Mouse (Mus musculus): Measurements from ENCODE around the gene Pard3.
A peak's percentile ranks its signal among the peaks of the same experiment; 100 is the strongest.

Pard3 gene

DNA sequence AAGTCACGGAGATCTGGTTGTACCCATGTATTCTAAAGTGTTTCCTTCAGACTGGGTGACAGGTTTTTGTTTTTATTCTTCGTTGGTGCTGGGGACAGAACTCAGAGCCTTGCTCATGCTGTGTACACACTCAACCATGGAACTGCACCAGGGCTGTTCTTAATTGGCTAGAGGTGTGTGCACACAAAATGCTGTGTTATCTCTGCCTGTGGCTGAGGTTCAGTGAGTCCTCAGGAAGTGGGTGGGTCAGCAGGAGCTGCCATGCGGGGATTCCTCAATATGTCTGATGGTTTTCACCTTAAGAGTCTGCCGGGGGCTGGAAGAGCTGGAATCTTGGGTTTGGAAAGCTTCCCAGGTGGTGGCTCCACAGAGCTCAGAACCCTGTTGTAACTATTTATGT, 80.9 kb downstream of the Pard3 start:
- no peak for TF ChIP-seq GATA4 (IDR thresholded peaks at IDR 0.05; ENCODE audit: insufficient replicate concordance, low read length)

DNA sequence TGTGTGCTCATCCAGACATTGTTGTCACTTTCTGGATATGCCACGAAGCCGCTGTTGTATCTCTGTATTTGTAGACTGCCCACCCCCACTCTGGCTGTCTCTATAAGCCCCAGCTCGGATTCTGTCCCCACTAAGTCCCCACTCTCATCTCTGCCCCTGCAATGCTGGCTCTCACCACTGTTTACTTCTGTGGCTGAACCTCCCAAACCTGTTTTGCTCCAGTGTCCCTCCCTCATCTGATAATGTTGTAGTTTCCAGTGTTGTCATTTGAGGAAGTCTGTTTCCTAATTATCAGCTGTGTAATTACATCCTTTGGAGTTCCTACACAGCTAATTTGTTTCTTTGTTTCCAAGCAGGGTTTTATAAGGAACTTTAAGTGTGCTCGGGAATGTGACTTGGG, 81.4 kb downstream of the Pard3 start:
- TF ChIP-seq GATA4 (IDR thresholded peaks at IDR 0.05; ENCODE audit: insufficient replicate concordance, low read length), result no peak

DNA sequence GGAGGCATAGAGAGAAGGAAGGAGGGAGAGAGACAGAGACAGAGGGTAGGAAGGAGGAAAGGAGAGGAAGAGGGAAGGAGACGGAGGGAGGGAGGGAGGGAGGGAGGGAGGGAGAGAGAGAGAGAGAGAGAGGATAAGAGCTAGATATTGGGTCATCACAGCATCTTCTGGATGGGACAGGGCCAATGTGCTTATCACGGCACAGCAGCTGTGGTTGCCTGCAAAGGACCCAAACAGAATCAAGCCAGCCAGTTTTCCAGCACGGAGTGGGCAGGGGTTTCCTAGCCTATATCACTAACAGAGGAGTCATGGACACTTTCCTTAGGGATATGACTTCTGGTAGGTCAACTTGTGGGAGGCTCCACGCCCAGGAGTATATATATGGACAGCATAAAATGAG, 82.4 kb downstream of the Pard3 start:
- no peak for TF ChIP-seq GATA4 (IDR thresholded peaks at IDR 0.05; ENCODE audit: insufficient replicate concordance, low read length)

DNA sequence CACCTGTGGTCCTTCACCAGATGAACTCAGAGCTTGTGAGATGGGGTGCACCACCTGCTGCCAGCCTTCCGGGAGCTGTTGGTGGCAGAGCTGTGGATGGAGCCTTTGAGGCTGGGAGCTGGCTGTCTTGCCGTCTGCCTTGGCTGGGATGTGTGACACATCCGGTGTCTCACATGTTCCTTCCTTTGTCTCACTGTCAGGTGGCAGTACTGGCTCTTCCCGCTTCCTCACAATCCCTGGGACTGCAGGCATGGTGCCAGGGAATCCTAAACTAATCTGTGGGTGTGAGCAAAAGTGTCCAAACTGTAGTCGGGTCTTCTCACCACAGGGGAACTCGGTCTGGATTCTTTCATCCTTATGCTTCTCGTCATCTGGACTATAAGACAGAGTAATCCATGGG, 85.1 kb downstream of the Pard3 start:
- no peak for TF ChIP-seq GATA4 (IDR thresholded peaks at IDR 0.05; ENCODE audit: insufficient replicate concordance, low read length)

DNA sequence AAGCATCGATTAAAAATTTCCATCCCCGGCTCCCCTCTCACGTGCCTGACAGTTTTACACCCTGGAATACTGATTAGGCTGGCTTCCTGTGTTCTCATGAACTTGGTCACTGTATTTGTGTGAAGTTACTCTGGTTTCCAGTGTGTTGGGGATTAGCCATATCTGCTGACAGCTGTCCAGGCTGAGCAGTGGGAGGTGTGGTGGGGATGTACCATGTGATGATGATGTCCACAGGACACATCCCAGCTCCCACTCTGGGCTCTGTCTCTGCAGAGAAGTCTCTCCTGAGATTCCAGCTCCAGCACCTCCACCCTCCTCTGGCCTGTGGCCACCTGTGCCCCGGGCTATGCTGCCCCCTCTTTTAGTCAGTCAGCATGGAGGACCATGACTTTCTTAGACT, 87.0 kb downstream of the Pard3 start:
- no peak for TF ChIP-seq GATA4 (IDR thresholded peaks at IDR 0.05; ENCODE audit: insufficient replicate concordance, low read length)

- no peak for TF ChIP-seq GATA4 (IDR thresholded peaks at IDR 0.05; ENCODE audit: insufficient replicate concordance, low read length)
Observed at GRCm38 (mm10) chr8:127151706-127152105, 88.0 kb downstream of the Pard3 start.

DNA sequence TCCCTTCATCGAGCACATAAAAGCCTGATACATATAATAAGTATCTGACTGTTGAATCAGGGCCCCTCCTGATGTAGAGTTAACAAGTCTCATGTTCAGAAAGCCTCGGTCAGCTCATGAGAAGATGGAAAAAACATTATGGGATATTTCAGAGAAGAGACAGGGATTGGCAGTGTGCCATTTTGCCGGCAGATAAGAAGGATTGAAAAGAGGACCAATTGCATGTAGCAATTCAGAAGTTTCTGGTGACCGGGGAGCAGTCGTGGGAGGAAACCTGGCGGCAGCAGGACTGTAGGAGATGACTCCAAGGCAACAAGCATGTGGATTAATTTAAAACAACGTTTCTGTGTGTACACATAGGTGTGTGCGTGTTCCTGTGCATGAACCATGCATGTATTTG, 93.4 kb downstream of the Pard3 start:
- TF ChIP-seq GATA4 (IDR thresholded peaks at IDR 0.05; ENCODE audit: insufficient replicate concordance, low read length), result peak; percentile 19; the same call in 1 of the 2 replicates

DNA sequence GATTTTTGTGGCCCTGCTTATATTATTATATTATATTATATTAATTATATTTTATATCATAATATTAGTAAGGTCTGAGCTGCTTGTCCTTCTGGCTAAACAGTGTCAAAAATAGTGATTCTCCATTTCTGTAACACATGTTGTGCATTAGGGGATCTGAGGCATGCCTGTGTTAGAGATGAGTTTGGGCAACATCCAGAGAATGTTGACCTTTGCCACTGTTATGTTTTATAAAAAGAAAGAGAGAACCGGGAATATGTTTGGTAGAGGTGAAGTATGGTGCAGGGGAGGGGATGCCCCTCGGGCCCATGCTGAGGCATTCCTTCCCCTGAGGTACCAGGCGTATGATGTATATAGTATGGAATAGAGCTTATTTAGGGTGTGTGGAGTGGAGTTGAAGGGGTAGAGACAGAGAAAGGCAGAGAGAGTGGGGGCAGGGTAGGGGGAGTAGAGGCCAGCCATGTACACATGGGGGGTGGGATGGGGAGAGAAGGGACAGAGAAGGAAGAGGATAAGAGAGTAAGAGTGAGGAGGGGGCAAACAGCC, 95.8 kb downstream of the Pard3 start:
- TF ChIP-seq GATA4 (IDR thresholded peaks at IDR 0.05; ENCODE audit: insufficient replicate concordance, low read length), result no peak

- TF ChIP-seq GATA4 (IDR thresholded peaks at IDR 0.05; ENCODE audit: insufficient replicate concordance, low read length), result no peak
Observed at GRCm38 (mm10) chr8:127161854-127162253, 98.2 kb downstream of the Pard3 start.

DNA sequence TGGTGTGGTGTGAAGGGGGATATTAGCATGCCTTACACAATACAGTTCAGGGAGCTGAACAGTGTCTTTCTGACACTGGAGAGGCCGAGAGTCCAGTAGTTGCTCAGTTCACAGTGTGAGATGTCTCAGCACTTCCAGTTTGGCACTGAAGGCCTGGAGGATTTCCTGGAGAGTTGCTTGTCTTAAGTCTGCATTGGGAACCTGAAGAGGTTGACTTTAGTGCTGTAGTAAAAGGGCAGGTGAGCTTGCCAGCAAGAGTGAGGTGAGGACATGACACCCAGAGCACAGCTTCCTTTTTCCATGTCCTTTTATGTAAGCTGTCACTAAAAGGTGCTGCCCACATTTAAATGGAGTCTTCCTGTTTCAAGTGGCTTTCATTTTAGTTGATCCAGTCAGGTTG, 99.1 kb downstream of the Pard3 start:
- no peak for TF ChIP-seq GATA4 (IDR thresholded peaks at IDR 0.05; ENCODE audit: insufficient replicate concordance, low read length)

DNA sequence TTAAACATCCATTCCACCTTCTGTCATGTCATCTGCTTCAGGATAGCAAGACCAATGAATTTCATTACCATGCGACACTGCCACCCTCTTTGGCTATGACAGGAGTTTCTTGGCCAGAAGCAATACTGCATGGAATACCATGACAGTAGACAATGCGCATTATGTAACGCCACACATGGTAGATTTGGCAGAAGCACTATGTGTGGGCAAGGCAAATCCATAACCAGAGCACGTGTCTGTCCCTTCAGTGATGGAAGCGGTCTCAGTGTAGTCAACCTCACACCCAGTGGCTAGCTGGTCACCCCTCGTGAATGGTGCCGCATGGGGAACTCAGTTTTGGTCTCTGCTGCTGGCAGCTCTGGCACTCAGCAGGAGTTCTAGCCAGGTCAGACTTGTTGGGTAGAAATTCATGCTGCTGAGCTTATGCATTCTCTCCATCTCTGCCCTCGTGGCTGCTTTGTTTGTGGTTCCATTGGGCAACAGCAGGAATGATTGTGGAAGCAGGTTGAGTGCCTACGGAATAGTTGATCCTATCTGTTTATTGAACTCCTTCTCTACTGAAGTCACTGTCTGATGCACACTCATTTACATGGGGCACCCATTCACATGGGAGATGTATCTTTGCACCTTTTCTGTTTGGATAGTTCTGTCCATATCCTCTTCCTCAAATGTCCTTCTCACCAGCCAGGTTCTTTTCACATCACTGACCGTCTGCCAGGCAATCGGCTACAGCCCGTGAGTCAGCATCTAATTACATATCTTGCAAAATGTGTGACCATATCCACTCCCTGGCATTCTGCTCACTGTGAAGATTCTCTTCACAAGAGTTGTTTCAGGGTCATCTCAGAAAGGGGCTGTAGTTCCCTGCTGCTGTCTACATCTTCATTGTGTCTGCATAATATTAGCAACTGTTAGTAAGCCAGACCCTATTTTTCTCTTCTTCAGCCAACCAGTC, 100.9 kb downstream of the Pard3 start:
- TF ChIP-seq GATA4 (IDR thresholded peaks at IDR 0.05; ENCODE audit: insufficient replicate concordance, low read length), result no peak

GRCm38 (mm10) chr8:127168496-127168895, 104.8 kb downstream of the Pard3 start:
- no peak for TF ChIP-seq GATA4 (IDR thresholded peaks at IDR 0.05; ENCODE audit: insufficient replicate concordance, low read length)

- no peak for TF ChIP-seq GATA4 (IDR thresholded peaks at IDR 0.05; ENCODE audit: insufficient replicate concordance, low read length)
Observed at GRCm38 (mm10) chr8:127169361-127169760, 105.7 kb downstream of the Pard3 start.

DNA sequence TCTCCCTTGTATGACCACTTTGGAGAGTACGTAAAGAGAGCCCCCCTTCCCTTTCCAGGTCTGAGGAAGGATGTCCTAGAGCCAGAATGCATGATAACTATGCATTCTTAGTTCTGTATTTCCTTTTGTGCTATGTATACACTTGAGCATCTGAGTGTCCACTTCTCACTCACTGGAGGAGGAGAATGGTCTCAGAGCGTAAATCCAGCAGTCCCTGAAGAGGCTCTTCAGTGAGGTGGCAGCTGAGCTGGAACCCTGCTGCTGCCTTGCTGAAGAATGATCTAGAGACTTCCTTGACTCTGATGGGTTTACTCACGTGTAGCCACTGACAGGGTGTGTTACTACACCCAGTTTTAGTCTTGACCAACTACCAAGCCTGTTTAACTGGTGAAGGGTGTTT, 107.2 kb downstream of the Pard3 start:
- TF ChIP-seq GATA4 (IDR thresholded peaks at IDR 0.05; ENCODE audit: insufficient replicate concordance, low read length), result no peak

- TF ChIP-seq GATA4 (IDR thresholded peaks at IDR 0.05; ENCODE audit: insufficient replicate concordance, low read length), result no peak
Observed at GRCm38 (mm10) chr8:127173483-127173882, 109.8 kb downstream of the Pard3 start.

DNA sequence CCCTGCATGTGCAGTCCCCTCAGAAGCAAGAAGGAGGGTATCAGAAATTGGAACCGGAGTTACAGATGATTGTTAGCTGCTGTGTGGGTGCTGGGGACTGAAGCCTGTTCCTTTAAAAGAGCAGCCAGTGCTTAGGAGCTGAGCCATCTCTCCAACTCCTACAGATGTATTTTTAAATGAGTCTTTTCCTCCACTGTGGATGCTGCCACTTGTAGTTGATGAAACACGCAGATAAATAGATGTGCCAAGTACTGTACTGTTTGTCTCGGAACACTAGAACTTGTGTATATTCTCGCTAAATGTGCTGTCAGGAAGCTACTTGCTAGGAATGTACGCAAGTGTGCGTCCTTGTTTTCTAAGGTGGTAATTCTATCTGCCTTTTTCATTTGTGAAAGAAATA, 110.7 kb downstream of the Pard3 start:
- TF ChIP-seq GATA4 (IDR thresholded peaks at IDR 0.05; ENCODE audit: insufficient replicate concordance, low read length), result no peak
